Mouse (Mus musculus) lung, postnatal 4 days (tissue): ENCODE measurements around the gene Zbtb22.

ENCODE experiments used
- DNase-seq, 2 experiments: peaks; one replicate each; pipeline ENCODE4 v3.0.0; 2021

Zbtb22 gene

GRCm38 (mm10) chr17:33925406-33926116, 9.9 kb downstream of the Zbtb22 start:
- DNase-seq = no peak

DNA sequence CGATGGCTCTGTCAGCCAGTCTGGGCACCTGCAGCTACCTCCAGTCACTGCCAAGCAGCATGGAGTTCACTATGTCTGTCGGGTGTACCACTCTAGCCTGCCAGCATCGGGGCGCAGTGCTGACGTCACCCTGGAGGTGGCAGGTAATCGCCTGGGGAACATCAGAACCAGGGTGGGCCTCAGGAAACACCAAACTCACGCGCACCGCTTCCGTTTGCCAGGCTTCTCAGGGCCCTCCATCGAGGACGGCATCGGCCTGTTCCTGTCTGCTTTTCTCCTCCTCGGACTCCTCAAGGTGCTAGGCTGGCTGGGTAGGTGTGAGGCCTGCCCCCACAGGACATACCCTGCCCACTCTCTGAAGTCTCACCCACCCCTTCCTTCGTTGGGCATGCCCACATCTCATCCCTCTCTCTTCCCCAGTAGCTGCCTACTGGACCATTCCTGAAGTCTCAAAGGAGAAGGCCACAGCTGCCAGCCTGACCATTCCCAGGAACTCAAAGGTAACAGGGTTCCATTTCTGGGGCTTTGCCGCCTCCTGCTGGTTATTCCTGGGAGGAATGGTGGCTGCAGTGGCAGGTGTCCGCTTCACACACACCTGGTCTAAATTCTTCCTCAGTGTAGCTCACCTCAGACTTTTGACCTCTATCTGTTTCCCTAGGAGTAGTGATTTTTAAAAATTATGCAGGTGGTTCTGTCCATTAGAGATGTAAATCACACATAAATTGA, 10.7 kb downstream of the Zbtb22 start:
- peak in 1 of 2 experiments; percentile 51 for DNase-seq

GRCm38 (mm10) chr17:33928251-33928947, 12.7 kb downstream of the Zbtb22 start:
- DNase-seq = peak in 1 of 2 experiments; percentile 16

DNA sequence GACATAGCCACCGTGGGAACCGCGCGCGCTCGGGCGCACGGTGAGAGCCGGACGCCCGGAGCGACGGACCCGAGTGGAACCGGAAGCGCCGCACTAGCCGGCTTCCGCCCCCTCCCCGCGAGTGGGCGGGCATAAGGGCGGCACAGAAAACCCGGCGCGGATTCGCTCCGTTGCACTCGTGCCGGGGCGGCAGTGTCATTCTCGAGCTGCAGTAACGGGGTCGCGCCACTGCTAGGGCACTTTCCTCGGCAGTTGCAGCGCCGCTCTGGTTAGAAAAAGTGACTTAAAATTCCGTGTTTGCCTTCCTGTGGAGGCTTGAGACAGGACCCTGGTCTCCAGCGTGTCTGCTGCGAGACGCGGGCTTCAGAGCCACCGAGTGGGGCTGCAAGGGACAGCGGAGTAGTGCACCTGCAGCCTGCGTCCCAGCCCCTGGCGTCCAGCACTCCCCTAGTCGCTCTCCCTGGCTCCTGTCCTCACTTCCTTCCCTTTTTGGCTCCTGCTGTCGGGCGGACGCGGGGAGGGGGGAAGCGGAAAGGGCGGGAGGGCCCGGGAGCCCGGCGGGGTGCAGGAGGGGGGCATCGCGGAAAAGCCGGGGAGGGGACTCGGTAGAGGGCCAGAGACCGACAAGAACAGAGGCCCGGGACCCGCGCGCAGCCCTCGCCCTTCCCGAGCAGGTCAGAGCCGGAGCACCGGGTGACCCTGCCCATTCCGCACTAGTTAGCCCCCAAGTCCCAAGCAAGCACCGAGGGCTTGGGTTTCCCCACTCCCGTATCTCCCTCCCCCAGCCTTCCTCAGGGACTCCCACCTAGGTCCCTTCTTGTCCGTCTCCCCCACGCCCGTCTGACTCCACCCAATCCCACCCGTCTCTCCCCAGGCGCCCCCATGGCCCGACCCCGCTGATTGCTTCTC, 13.9 kb downstream of the Zbtb22 start, which contains the start of gene Rgl2:
Rgl2 (plus strand) TSS at position 173 of the 909 bp plus-strand sequence.
- peak; percentile 96 to 97 for DNase-seq

DNA sequence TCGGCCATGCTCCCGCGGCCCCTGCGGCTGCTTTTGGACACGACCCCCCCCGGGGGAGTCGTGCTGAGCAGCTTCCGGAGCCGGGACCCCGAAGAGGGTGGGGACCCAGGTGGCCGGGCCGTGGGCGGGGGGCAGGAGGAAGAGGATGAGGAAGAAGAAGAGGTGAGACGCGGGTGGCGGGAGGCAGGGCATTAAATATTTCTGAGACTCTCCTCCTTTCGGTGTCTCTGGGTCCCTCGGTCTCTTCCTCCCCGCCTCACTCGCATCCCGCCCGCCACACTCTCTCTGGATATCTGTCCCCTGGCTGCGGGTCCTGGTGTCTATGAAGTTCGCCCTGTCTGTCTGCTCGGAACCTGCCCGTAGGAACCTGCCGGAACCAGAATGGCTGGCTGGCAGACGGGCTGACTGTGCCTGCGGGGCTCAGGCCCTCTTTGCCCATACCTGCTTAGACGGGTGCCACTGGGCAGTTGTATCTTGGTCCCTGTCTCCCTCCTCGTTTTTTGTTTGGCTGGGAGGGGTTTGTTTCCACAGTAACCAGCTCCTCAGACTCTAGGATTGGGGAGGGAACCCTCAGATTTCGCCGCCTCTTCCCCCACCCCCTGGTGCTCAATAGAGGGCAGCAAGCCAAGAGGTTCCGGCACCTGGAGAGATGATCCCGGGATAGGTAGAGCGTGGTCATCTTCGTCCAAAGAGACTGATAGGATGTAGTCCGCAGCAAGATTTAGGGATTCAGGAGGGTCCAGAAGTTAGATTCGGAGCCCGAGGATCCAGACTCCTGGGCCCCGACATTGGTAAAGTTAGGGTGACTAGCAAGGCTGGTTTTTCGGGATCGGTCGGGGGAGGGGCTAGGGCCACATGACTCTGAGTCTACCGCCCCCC, 14.8 kb downstream of the Zbtb22 start:
- peak; percentile 67 to 74 for DNase-seq

DNA sequence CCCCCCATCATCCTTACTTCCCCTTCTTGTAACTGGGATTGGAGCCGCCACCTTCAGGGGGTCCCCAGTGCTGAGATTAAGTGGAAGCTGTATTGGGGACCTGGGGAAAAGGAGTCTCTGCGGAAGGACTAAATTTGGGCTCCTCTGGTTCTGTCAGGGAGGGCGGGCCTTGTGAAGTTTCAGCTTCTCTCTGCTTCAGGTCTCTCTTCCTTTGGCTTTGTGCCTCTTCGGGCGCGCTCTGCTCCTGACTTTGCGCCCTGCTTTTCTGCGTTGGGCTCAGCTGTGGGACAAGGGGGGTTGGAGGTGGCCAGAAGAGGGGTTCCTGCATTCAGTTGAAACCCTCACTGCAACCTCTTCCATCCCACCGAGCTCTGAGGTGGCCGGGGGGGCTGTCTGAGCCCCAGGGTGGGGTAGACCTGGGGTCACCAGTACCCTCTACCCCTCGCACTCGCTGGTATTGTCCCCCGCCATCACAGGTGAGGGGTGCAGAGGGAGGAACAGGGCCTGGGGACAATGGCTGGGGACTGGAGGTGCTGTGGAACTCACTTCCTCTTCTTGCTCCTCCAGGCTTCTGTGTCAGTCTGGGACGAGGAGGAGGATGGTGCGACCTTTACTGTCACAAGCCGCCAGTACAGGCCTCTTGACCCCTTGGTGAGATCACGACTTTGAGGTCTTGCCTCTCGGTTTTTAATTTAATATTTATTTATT, 15.6 kb downstream of the Zbtb22 start:
- no peak for DNase-seq

- no peak for DNase-seq
Observed at GRCm38 (mm10) chr17:33931947-33932346, 16.2 kb downstream of the Zbtb22 start.

GRCm38 (mm10) chr17:33932448-33932847, 16.7 kb downstream of the Zbtb22 start:
- no peak for DNase-seq

DNA sequence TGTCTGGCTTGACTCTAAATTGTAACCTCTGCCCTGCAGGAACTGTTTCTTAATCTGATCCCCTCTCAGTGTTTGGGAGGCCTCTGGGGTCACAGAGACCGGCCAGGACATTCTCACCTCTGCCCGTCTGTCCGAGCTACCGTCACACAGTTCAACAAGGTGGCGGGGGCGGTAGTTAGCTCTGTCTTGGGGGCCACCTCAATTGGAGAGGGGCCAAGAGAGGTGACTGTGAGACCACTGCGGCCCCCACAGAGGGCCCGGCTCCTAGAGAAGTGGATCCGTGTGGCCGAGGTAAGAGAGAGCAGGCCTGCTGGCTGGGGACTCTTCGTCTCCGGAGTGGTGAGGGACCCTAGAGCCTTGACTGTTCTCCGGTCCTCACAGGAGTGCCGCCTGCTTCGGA, 17.3 kb downstream of the Zbtb22 start:
- DNase-seq = no peak

DNA sequence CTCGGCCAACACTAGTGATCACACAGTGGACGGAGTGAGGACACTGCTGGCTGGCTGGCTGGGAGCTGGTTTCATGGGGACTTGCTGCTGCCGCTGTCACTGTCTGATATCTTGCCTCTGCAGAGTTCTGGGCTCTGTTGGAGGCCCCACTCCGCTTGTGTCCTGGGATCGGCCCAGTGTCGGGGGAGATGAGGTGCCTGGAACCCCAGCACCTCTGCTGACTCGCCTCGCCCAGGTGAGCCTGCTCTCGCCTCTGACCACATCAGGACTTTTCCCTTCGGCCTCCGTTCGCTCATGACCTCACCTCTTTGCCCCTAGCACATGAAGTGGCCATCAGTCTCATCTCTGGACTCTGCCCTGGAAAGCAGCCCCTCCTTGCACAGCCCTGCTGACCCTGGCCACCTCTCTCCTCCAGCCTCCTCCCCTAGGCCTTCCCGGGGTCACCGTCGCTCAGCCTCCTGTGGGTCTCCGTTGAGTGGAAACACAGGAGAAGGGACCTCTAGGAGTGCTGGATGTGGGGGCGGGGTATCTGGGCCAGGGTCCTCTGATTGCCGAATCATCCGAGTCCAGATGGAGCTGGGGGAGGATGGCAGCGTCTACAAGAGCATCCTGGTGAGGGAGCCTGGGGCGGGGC, 19.8 kb downstream of the Zbtb22 start:
- DNase-seq = no peak

- no peak for DNase-seq
Observed at GRCm38 (mm10) chr17:33936993-33937392, 21.3 kb downstream of the Zbtb22 start.

- no peak for DNase-seq
Observed at GRCm38 (mm10) chr17:33938783-33939182, 23.1 kb downstream of the Zbtb22 start.

DNA sequence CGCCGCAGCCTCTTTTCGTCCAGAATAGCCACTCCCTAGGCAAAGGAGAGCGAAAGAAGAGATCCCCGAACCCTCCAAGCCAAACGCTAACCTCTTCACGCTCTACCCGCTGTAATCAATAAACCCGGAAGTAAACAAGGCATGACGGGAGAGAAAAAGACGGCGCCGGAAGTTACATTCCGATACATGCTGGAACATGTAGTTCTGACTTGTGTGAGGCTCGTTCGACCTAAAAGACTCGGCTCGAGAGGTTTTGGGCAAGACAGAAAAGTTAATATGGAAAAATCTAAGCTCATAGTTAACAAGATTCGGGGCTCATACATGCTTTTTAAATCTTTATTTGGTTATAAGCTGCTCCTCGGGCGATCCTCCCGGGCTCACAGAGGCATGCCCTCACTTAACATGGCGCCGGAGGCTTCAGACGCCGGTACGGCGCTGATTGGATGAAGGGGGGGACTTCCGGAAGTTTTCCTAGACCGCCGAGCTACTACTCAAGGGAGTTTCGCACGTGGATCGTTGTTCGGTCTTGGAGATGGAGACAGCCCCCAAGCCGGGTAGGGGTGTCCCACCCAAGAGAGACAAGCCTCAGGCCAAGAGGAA, 24.6 kb downstream of the Zbtb22 start, which contains the start of the genes Pfdn6 and Wdr46:
Pfdn6 (minus strand) TSS at position 138 of the 600 bp plus-strand sequence.
Wdr46 (plus strand) TSS at position 455 of the 600 bp plus-strand sequence.
- DNase-seq = peak; percentile 86 to 90

DNA sequence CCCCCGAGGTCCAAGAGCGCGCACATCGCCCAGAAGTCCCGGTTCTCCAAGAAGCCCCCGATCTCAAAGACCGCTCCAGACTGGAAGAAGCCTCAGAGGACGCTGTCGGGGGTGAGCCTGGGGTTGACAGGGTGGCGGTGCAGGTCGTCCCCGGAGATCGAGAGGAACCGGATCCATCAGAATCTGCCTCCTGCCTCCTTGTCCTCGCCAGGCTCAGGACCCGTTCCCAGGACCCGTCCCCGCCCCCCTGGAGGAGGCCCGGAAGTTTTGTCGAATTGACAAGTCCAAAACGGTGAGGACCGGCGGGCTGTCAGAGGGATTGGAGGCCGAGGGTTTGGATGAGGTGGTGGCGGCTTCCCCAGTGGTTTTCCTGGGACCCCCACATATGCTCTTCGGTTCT, 25.3 kb downstream of the Zbtb22 start:
- no peak for DNase-seq

DNA sequence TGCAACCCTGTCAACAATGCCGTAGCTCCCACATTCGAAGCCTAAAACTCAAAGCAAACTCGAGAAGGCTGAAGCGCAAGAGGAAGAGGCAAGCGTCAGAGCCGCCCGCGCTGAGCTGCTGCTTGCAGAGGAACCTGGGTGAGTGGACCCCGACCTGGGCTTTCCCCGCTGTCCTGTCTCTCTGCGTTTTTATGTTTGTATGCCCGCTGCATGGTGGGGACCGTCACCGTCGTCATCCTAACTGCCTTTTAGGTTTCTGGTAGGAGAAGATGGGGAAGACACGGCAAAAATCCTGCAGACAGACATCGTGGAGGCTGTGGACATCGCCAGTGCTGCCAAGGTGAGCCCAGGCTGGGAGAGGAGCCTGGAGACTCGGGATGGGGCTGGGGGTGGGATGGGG, 25.7 kb downstream of the Zbtb22 start:
- DNase-seq = no peak

DNA sequence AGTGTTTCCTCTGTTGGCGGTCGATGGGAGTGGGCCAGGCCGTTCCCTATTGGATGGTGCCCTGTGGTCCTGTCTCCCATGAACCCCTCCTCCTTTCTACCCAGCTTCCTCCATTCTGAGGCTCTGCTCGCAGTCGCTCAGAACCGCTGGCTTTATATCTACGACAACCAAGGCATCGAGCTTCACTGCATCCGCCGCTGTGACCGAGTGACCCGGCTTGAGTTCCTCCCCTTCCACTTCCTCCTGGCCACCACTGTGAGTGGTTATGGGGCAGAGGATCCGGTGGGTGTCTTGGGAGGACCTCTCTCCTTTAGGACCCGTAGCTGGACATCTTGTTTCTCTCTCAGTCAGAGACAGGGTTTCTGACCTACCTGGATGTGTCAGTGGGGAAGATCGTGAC, 27.8 kb downstream of the Zbtb22 start:
- DNase-seq = no peak

DNA sequence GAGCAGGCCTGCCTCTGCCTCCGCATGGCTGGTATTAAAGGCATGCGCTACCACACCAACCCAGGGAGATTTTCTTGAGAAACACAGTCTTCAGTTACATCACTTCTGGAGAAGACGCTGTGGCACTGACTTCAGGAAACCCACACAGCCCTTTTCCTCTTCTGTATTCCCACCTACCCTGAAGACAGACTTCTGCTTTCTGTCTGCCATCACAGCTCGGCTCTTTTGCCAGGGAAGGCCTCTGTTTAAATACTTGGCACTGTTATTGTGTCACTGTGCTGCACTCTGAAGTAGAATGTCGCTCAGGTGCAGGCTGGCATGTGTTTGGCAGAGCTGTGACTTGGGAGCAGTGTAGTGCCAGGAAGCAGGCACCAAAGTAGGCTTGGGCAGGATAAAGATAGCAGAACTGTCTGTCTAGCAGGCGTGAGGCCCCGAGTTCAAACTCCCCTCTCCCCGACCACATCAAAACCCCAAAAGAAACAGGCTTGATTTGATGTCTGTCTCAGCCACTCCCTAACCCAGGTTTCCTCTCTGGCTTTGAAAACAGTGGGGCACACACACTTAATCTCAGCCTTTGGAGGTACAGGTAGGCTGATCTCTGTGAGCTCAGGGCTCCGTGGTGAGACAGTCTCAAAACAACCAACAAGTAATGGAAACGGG, 31.9 kb downstream of the Zbtb22 start:
- peak in 1 of 2 experiments; percentile 17 for DNase-seq

DNA sequence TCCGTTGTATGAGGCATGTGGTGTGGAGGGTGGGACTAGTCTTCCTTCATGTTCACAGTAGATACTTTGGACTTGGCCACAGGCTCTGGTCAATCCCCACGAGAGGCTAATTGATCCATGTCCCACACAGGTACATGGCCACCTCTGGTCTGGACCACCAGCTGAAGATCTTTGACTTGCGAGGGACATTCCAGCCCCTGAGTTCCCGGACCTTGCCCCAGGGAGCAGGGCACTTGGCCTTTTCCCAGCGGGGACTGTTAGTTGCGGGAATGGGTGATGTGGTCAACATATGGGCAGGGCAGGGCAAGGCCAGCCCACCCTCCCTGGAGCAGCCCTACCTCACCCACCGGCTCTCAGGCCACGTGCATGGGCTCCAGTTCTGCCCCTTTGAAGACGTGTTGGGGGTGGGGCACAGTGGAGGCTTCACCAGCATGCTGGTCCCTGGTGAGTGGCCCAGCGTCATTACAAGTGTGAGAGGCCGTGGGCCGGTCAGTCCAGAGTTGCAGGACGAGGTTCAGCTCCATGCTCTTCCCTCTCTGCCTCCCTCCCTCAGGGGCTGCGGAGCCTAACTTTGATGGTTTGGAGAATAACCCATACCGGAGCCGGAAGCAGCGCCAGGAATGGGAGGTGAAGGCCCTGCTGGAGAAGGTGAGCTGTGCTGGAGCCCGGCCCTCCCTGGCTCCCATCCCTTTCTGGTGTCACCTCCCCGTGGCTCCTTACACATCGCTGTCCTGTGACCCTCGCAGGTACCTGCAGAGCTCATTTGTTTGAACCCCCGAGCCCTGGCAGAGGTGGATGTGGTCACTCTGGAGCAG, 32.6 kb downstream of the Zbtb22 start:
- DNase-seq = no peak
